Mouse (Mus musculus) lung, postnatal 0 days (tissue): ENCODE data around the gene Fbxo3.

Experiments used
- CTCF ChIP-seq: IDR thresholded peaks from 2 replicates; pipeline ENCODE4 v1.5.1; 2016; ENCODE audit warnings: antibody characterized with exemption, mild to moderate bottlenecking
- EP300 ChIP-seq: IDR thresholded peaks from 2 replicates; pipeline ENCODE4 v1.6.1; 2016; ENCODE audit warnings: antibody characterized with exemption, mild to moderate bottlenecking, control low read depth

- TF ChIP-seq CTCF (no peak), EP300 (no peak)
Measured at GRCm38 (mm10) chr2:103992618-103993332, 34.7 kb upstream of the Fbxo3 start.
